Mouse (Mus musculus) limb, embryonic 13.5 days (tissue): Measurements from ENCODE around the gene Dock8. TPM values are rescaled to one million over a fixed set of nuclear protein-coding genes. Genes with fewer than 3 reads are reported as not detected.
A peak's percentile ranks its signal among the peaks of the same experiment; 100 is the strongest.

Experiments used
- ATAC-seq: fragments of 200-750 bp; cut with Nextera tagmentation; 2 replicates; pipeline ENCODE4 v1.8.0; 2017; ENCODE audit warnings: low read depth, moderate number of reproducible peaks, moderate TSS enrichment; ENCODE audit not compliant: low FRiP score
- H3K27ac ChIP-seq: fragments of 300-500 bp; sonication (generic); 2 replicates; pipeline ENCODE4 v1.5.1; 2015; ENCODE audit warnings: inconsistent platforms, mild to moderate bottlenecking, moderate library complexity
- H3K27me3 ChIP-seq: fragments of 300-500 bp; sonication (generic); 2 replicates; pipeline ENCODE4 v1.6.1; 2015; ENCODE audit warnings: mild to moderate bottlenecking, inconsistent platforms
- H3K36me3 ChIP-seq: fragments of 300-500 bp; sonication (generic); 2 replicates; pipeline ENCODE4 v1.6.1; 2015; ENCODE audit warnings: inconsistent platforms, mild to moderate bottlenecking, moderate library complexity
- H3K4me1 ChIP-seq: fragments of 300-500 bp; sonication (generic); 2 replicates; pipeline ENCODE4 v1.6.1; 2015; ENCODE audit warnings: inconsistent platforms
- H3K4me2 ChIP-seq: fragments of 300-500 bp; sonication (generic); replicated peaks from 2 replicates; pipeline ENCODE4 v1.6.1; 2015; ENCODE audit warnings: inconsistent platforms, mild to moderate bottlenecking, moderate library complexity
- H3K4me3 ChIP-seq: fragments of 300-500 bp; sonication (generic); 2 replicates; pipeline ENCODE4 v1.5.1; 2015; ENCODE audit warnings: moderate library complexity, mild to moderate bottlenecking, inconsistent platforms
- H3K9ac ChIP-seq: fragments of 300-500 bp; sonication (generic); 2 replicates; pipeline ENCODE4 v1.6.1; 2015; ENCODE audit warnings: mild to moderate bottlenecking, inconsistent platforms
- H3K9me3 ChIP-seq: fragments of 300-500 bp; sonication (generic); 2 replicates; pipeline ENCODE4 v1.6.1; 2016; ENCODE audit warnings: inconsistent platforms
- WGBS: fragments of 180-500 bp; shearing (Covaris S2); methylation state at CpG from one replicate; pipeline ENCODE4 v1.1.7; 2015; 5-methylcytosine and 5-hydroxymethylcytosine counted together
- polyA plus RNA-seq: library from polyadenylated mRNA; unstranded; fragments of >200 nt; fragmentation: Nextera tagmentation; extraction: Ambion mirVana; gene quantifications from 2 replicates; pipeline ENCODE4 v1.2.1, GENCODE M21; 2015

Gene Dock8
- polyA plus RNA-seq, 1 experiment from 2014 or later: 5.5 TPM

- Histone ChIP-seq H3K27ac (no peak overlapping the region), H3K4me3 (no peak overlapping the region), H3K27me3 (no peaks in the 10 kb centered on the region), H3K36me3 (no peaks in the 10 kb centered on the region), H3K9me3 (no peaks in the 10 kb centered on the region), H3K9ac (no peak overlapping the region), H3K4me2 (no peak overlapping the region), H3K4me1 (peaks cover 10% of the 10 kb centered on the region)
- 86% methylated on average over 6 of the region's 6 CpGs for WGBS
- no peak for ATAC-seq
Measured at GRCm38 (mm10) chr19:25180024-25180423, 180.7 kb downstream of the Dock8 start.

DNA sequence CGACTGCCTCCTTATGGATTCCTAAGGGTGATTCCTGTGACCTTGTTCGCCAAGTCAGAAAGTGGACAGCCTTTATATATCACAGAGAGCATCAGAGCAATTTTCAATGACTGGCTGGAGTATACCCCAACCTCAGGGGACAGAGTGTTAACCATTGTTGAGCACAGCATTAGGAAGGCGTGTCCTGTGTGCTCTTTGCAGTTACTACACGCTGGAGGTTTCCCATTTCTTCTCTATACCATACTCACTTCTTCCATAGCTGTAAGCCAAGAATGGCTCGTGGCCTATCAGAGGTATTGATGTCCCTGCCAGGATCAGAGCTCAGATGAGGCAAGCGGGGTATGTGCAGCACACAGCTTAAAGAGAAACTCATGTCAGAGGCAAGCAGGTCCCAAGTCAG lies 181.2 kb downstream of the Dock8 start:
- ATAC-seq: no peak
- H3K27me3 ChIP-seq: no peaks in the 10 kb centered on the region
- 86% methylated on average over 6 of the region's 6 CpGs for WGBS
- no peaks in the 10 kb centered on the region for H3K36me3 ChIP-seq
- no peak overlapping the region for H3K4me2 ChIP-seq
- H3K9me3 ChIP-seq: no peaks in the 10 kb centered on the region
- peaks cover 15% of the 10 kb centered on the region for H3K4me1 ChIP-seq
- no peak overlapping the region for H3K27ac ChIP-seq
- H3K4me3 ChIP-seq: no peak overlapping the region
- no peak overlapping the region for H3K9ac ChIP-seq

- Histone ChIP-seq H3K4me3 (no peak overlapping the region), H3K27me3 (no peaks in the 10 kb centered on the region), H3K9ac (no peak overlapping the region), H3K4me2 (no peak overlapping the region), H3K36me3 (no peaks in the 10 kb centered on the region), H3K9me3 (no peaks in the 10 kb centered on the region), H3K27ac (no peak overlapping the region), H3K4me1 (peaks cover 29% of the 10 kb centered on the region)
- WGBS: 72% methylated on average over 7 of the region's 7 CpGs
- ATAC-seq: no peak
Measured at GRCm38 (mm10) chr19:25184076-25184475, 184.7 kb downstream of the Dock8 start.

GRCm38 (mm10) chr19:25186316-25186715 lies 187.0 kb downstream of the Dock8 start:
- Histone ChIP-seq H3K4me1 (peaks cover 29% of the 10 kb centered on the region), H3K36me3 (no peaks in the 10 kb centered on the region), H3K9me3 (no peaks in the 10 kb centered on the region), H3K4me3 (no peak overlapping the region), H3K4me2 (no peak overlapping the region), H3K9ac (no peak overlapping the region), H3K27ac (no peak overlapping the region), H3K27me3 (no peaks in the 10 kb centered on the region)
- WGBS: 86% methylated on average over 5 of the region's 5 CpGs
- ATAC-seq: no peak

DNA sequence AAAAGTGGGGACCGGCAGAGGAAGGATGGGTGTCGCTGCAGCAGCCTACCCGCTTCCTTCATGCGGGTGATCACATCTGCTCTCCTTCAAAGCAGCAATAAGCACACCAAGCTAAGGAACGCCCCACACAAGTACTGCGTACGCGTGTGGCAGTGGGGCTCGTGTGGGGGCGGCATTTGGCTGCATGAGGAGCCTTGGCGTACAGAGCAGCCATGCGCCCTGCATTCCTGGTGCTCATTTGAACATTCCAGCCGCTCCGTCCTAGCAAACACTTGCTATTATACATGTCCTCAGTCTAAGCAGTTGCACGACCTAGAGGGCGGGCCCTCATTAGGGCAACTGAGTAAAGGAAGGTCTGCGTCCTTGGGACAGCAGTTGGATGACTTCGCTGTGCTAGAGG lies 188.3 kb downstream of the Dock8 start:
- 71% methylated on average over 18 of the region's 18 CpGs for WGBS
- H3K36me3 ChIP-seq: no peaks in the 10 kb centered on the region
- no peak; the same call in 1 of the 2 replicates for ATAC-seq
- peaks cover 29% of the 10 kb centered on the region for H3K4me1 ChIP-seq
- H3K27ac ChIP-seq: no peak overlapping the region
- H3K4me3 ChIP-seq: no peak overlapping the region; the same call in 1 of the 2 replicates
- H3K9me3 ChIP-seq: no peaks in the 10 kb centered on the region
- H3K9ac ChIP-seq: no peak overlapping the region
- no peaks in the 10 kb centered on the region for H3K27me3 ChIP-seq
- peak overlapping the region; percentile 34; the same call in 1 of the 2 replicates for H3K4me2 ChIP-seq

- H3K36me3 ChIP-seq: no peaks in the 10 kb centered on the region
- no peak overlapping the region for H3K4me3 ChIP-seq
- H3K4me1 ChIP-seq: peaks cover 9% of the 10 kb centered on the region; the same call in 1 of the 2 replicates
- H3K27ac ChIP-seq: no peak overlapping the region
- H3K9me3 ChIP-seq: no peaks in the 10 kb centered on the region
- 95% methylated on average over 9 of the region's 9 CpGs for WGBS
- H3K27me3 ChIP-seq: no peaks in the 10 kb centered on the region
- H3K4me2 ChIP-seq: no peak overlapping the region
- no peak for ATAC-seq
- no peak overlapping the region for H3K9ac ChIP-seq
Measured at GRCm38 (mm10) chr19:25193751-25194150, 194.4 kb downstream of the Dock8 start.

GRCm38 (mm10) chr19:25200081-25200860 lies 200.9 kb downstream of the Dock8 start:
- WGBS: 77% methylated on average over 13 of the region's 13 CpGs
- H3K9me3 ChIP-seq: no peaks in the 10 kb centered on the region
- no peak overlapping the region for H3K4me2 ChIP-seq
- H3K27me3 ChIP-seq: no peaks in the 10 kb centered on the region
- no peak overlapping the region for H3K9ac ChIP-seq
- no peak overlapping the region for H3K4me3 ChIP-seq
- peaks cover 20% of the 10 kb centered on the region for H3K4me1 ChIP-seq
- ATAC-seq: peak; percentile 30; the same call in 1 of the 2 replicates
- no peak overlapping the region for H3K27ac ChIP-seq
- H3K36me3 ChIP-seq: no peaks in the 10 kb centered on the region

- Histone ChIP-seq H3K9me3 (no peaks in the 10 kb centered on the region), H3K4me1 (peaks cover 29% of the 10 kb centered on the region), H3K4me2 (no peak overlapping the region), H3K27ac (no peak overlapping the region), H3K9ac (no peak overlapping the region), H3K36me3 (no peaks in the 10 kb centered on the region), H3K27me3 (no peaks in the 10 kb centered on the region), H3K4me3 (no peak overlapping the region)
- WGBS: 60% methylated on average over 12 of the region's 12 CpGs
- ATAC-seq: no peak
Measured at GRCm38 (mm10) chr19:25203077-25203476, 203.7 kb downstream of the Dock8 start.

DNA sequence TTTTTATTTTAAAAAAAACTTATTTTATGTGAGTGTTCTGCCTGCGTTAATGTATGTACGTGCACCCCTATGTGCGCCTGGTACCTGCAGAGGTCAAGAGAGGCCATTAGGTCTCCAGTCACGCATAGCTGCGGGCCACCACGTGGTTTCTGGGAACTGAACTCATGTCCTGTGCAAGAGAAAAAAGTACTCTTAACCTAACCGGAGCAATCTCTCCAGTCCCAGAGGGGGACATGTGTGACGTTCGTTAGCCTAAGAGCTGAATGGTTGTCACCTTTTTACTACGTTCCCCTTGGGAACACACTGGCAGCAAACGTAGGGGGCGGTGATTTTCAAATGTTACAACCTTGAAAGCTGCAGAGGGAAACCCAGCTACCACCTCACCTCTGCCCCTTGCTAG lies 207.6 kb downstream of the Dock8 start:
- H3K27me3 ChIP-seq: no peaks in the 10 kb centered on the region
- no peak overlapping the region for H3K4me3 ChIP-seq
- H3K36me3 ChIP-seq: no peaks in the 10 kb centered on the region
- WGBS: 44% methylated on average over 12 of the region's 12 CpGs
- no peak overlapping the region for H3K27ac ChIP-seq
- H3K9ac ChIP-seq: no peak overlapping the region
- no peak for ATAC-seq
- H3K4me1 ChIP-seq: peaks cover 31% of the 10 kb centered on the region
- H3K4me2 ChIP-seq: no peak overlapping the region
- no peaks in the 10 kb centered on the region for H3K9me3 ChIP-seq

DNA sequence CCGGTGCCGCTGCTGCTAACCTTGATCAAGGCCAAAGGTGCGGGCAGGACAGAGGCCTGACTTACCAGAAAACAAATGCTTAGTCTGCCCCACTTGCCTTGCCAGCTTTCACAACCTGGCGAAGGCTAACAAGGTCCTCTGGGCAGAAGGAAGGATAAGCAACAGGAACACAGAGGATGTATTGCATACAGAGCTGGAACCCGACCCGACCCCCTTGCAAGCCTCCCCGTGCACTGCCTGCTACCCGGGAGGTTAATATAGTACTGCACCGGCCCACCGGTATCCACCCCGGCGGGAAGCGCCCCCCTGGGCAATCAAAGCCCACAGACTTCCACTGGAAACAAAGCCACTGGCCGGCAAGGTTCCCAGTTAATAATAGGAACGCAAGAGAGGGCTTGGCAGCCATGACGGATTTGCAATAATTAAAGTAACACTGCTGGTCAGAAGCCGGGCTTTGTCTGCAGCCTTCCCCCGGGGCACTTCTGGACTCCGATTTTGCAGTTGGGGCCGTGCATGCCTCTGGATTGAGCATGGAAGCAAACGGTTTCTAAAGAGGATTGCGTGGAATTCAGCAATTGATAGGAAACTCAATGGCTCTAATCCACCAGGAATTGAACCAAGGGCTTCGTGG lies 208.5 kb downstream of the Dock8 start:
- H3K4me2 ChIP-seq: peak overlapping the region; percentile 50
- no peaks in the 10 kb centered on the region for H3K9me3 ChIP-seq
- H3K36me3 ChIP-seq: no peaks in the 10 kb centered on the region
- no peaks in the 10 kb centered on the region for H3K27me3 ChIP-seq
- H3K9ac ChIP-seq: peak overlapping the region; percentile 13; the same call in 1 of the 2 replicates
- peak; percentile 48; the same call in 1 of the 2 replicates for ATAC-seq
- peaks cover 31% of the 10 kb centered on the region for H3K4me1 ChIP-seq
- WGBS: 15% methylated on average over 23 of the region's 23 CpGs
- H3K27ac ChIP-seq: no peak overlapping the region
- H3K4me3 ChIP-seq: peak overlapping the region; percentile 14; the same call in 1 of the 2 replicates

GRCm38 (mm10) chr19:25208596-25209110 lies 209.3 kb downstream of the Dock8 start:
- no peaks in the 10 kb centered on the region for H3K9me3 ChIP-seq
- H3K36me3 ChIP-seq: no peaks in the 10 kb centered on the region
- 77% methylated on average over 11 of the region's 11 CpGs for WGBS
- no peaks in the 10 kb centered on the region for H3K27me3 ChIP-seq
- no peak for ATAC-seq
- H3K27ac ChIP-seq: no peak overlapping the region
- H3K4me3 ChIP-seq: no peak overlapping the region
- no peak overlapping the region; the same call in 1 of the 2 replicates for H3K9ac ChIP-seq
- peaks cover 31% of the 10 kb centered on the region for H3K4me1 ChIP-seq
- no peak overlapping the region for H3K4me2 ChIP-seq

GRCm38 (mm10) chr19:25220611-25221010 lies 221.3 kb downstream of the Dock8 start:
- H3K4me2 ChIP-seq: no peak overlapping the region
- no peak overlapping the region for H3K4me3 ChIP-seq
- H3K4me1 ChIP-seq: no peaks in the 10 kb centered on the region
- no peaks in the 10 kb centered on the region for H3K36me3 ChIP-seq
- H3K9ac ChIP-seq: no peak overlapping the region
- H3K27me3 ChIP-seq: no peaks in the 10 kb centered on the region
- WGBS: 82% methylated on average over 2 of the region's 2 CpGs
- ATAC-seq: no peak
- H3K9me3 ChIP-seq: no peaks in the 10 kb centered on the region
- no peak overlapping the region for H3K27ac ChIP-seq
